Mouse (Mus musculus): ENCODE results near the gene Tmco3. TPM values are rescaled to one million over a fixed set of nuclear protein-coding genes. Genes with fewer than 3 reads are reported as not detected.

The Tmco3 gene
- polyA plus RNA-seq (2014; fragmentation: Illumina TruSeq; extraction: RNeasy Lipid Tissue Mini Kit (QIAGEN cat#74804); ENCODE audit: low replicate concordance) = 12.4 TPM

GRCm38 (mm10) chr8:13287692-13288623, at the start of gene Tmco3, which contains the start of gene Dcun1d2:
TSS of gene Tmco3 (plus strand) at chr8:13288190.
TSS of gene Dcun1d2 (minus strand) at chr8:13288131.

GRCm38 (mm10) chr8:13254019-13254418, 34.0 kb upstream of the Tmco3 start, which contains the start of gene Adprhl1:
TSS of gene Adprhl1 (minus strand) at chr8:13254162.

GRCm38 (mm10) chr8:13338255-13338860, 50.4 kb downstream of the Tmco3 start, which contains the start of gene Tfdp1:
TSS of gene Tfdp1 (plus strand) at chr8:13338751.

Other genes with a start within 250 kb of the Tmco3 start
- gene Proz, start 227.3 kb upstream of the Tmco3 start, polyA plus RNA-seq (2014; fragmentation: Illumina TruSeq; extraction: RNeasy Lipid Tissue Mini Kit (QIAGEN cat#74804); ENCODE audit: low replicate concordance) = 15.7 TPM
- 5.4 TPM for gene Pcid2, start 182.7 kb upstream of the Tmco3 start, polyA plus RNA-seq (2014; fragmentation: Illumina TruSeq; extraction: RNeasy Lipid Tissue Mini Kit (QIAGEN cat#74804); ENCODE audit: low replicate concordance)
- gene Cul4a, start 182.6 kb upstream of the Tmco3 start, polyA plus RNA-seq (2014; fragmentation: Illumina TruSeq; extraction: RNeasy Lipid Tissue Mini Kit (QIAGEN cat#74804); ENCODE audit: low replicate concordance) = 72.9 TPM
- 557 TPM for gene Lamp1, start 129.0 kb upstream of the Tmco3 start, polyA plus RNA-seq (2014; fragmentation: Illumina TruSeq; extraction: RNeasy Lipid Tissue Mini Kit (QIAGEN cat#74804); ENCODE audit: low replicate concordance)
- gene Grtp1, start 87.6 kb upstream of the Tmco3 start, polyA plus RNA-seq (2014; fragmentation: Illumina TruSeq; extraction: RNeasy Lipid Tissue Mini Kit (QIAGEN cat#74804); ENCODE audit: low replicate concordance) = 34.4 TPM
- not detected for gene Adprhl1, start 34.0 kb upstream of the Tmco3 start, polyA plus RNA-seq (2014; fragmentation: Illumina TruSeq; extraction: RNeasy Lipid Tissue Mini Kit (QIAGEN cat#74804); ENCODE audit: low replicate concordance)
- 6.1 TPM for gene Dcun1d2, start 59 bp upstream of the Tmco3 start, polyA plus RNA-seq (2014; fragmentation: Illumina TruSeq; extraction: RNeasy Lipid Tissue Mini Kit (QIAGEN cat#74804); ENCODE audit: low replicate concordance)
- gene Tfdp1, start 50.6 kb downstream of the Tmco3 start, polyA plus RNA-seq (2014; fragmentation: Illumina TruSeq; extraction: RNeasy Lipid Tissue Mini Kit (QIAGEN cat#74804); ENCODE audit: low replicate concordance) = 35.0 TPM
- gene Atp4b, start 108.6 kb downstream of the Tmco3 start, polyA plus RNA-seq (2014; fragmentation: Illumina TruSeq; extraction: RNeasy Lipid Tissue Mini Kit (QIAGEN cat#74804); ENCODE audit: low replicate concordance) = not detected
- not detected for gene Grk1, start 116.9 kb downstream of the Tmco3 start, polyA plus RNA-seq (2014; fragmentation: Illumina TruSeq; extraction: RNeasy Lipid Tissue Mini Kit (QIAGEN cat#74804); ENCODE audit: low replicate concordance)
- gene Tmem255b, start 147.0 kb downstream of the Tmco3 start, polyA plus RNA-seq (2014; fragmentation: Illumina TruSeq; extraction: RNeasy Lipid Tissue Mini Kit (QIAGEN cat#74804); ENCODE audit: low replicate concordance) = not detected
- 2.0 TPM for gene Gas6, start 206.3 kb downstream of the Tmco3 start, polyA plus RNA-seq (2014; fragmentation: Illumina TruSeq; extraction: RNeasy Lipid Tissue Mini Kit (QIAGEN cat#74804); ENCODE audit: low replicate concordance)

Measured in small intestine, adult 10 weeks (tissue).